Mouse (Mus musculus): ENCODE measurements around the gene Tlx3.

DNA sequence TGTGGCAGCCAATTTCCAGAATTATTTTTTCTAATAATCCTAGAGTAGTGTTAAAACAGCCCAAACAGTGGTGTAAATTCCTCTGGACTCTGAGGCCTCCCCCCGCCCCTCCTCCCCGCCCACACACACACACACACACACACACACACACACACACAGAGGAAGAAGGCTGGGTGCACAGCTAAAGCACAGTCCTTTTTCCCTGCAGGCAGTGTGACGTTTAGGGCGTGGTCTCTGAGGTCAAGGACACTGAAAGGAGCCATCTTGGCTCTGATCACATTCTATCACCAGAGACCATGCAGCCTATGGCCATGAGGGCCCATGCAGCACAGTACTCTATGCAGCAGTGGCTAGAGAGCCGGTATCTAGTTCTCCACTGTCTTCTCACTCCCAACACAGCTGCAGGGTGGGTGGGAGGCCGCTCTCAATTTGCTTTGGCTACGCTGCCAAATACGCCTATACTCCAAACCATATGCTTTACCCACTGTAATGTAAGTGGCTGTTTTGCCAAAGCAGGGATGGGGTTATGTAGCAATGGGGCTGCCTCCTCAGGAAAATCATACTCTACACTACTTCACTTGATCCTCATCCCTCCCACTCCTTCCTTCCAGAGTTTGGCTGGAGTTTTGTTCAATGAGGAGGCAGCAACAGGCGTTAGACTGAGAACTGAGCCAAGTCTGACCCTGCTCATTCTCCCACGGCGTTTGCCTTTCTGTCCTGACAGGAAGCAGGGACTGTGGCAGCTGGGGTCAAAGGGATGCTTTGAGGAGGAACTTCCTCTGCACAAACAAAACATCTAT is 18.4 kb upstream of the Tlx3 start:
- TF ChIP-seq CTCF (IDR thresholded peaks at IDR 0.05; ENCODE audit: low read depth): no peak
- no peak for TF ChIP-seq EP300 (optimal IDR thresholded peaks at IDR 0.05)
